Mouse (Mus musculus) c-Kit-positive CD71-positive TER-119-negative erythroid progenitor cells, embryonic 14.5 days (primary cell): ENCODE measurements around the gene Tspan9.

Experiments used
- DNase-seq: peaks from one replicate; pipeline ENCODE4 v3.0.0-alpha.2; 2013; ENCODE audit warnings: low read depth

Tspan9 gene

DNA sequence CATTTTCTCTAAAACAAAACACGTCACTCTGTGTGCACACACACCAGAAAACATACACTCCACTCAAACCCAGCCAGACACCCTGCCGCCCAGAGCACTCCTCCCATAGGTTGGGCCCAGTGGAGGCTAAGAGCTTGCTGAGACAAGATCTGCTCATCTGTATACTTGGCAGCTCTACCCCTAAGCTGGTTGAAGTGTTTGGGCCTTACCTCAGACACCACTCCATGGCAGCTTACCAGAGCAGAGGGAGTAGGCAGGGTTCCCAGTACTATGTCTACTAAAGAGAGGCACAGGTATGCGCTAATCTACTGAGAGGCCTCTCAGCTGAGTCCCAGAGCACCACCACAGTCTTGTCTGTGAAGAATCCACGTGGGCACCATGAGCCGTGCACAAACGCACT lies 10.8 kb downstream of the Tspan9 start:
- DNase-seq: no peak

- DNase-seq: no peak
Measured at GRCm38 (mm10) chr6:128131390-128131789, 12.0 kb downstream of the Tspan9 start.

DNA sequence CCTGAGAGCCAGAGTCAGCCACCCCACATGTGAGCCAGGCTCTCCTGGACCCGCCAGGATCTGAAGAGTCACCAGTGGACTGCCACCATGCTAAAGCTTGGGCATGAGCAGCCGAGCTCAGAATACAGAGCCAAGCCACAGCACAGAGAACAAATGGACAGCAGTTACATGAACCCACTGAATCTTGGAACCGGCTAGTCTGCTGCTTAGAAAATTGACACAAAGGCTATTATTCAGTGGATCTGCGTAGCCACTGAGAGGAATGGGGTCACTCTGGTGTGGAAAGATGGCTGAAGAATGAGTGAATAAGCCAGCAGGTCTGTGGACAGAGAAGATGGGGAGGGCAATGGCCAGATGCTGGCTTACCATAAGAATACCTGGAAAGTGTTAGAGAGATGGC lies 12.7 kb downstream of the Tspan9 start:
- no peak for DNase-seq

GRCm38 (mm10) chr6:128129382-128129781 lies 14.0 kb downstream of the Tspan9 start:
- DNase-seq: no peak

GRCm38 (mm10) chr6:128127312-128127711 lies 16.1 kb downstream of the Tspan9 start:
- no peak for DNase-seq

- no peak for DNase-seq
Measured at GRCm38 (mm10) chr6:128126876-128127275, 16.5 kb downstream of the Tspan9 start.

- no peak for DNase-seq
Measured at GRCm38 (mm10) chr6:128125464-128125863, 17.9 kb downstream of the Tspan9 start.

- DNase-seq: no peak
Measured at GRCm38 (mm10) chr6:128124222-128124971, 19.0 kb downstream of the Tspan9 start.

DNA sequence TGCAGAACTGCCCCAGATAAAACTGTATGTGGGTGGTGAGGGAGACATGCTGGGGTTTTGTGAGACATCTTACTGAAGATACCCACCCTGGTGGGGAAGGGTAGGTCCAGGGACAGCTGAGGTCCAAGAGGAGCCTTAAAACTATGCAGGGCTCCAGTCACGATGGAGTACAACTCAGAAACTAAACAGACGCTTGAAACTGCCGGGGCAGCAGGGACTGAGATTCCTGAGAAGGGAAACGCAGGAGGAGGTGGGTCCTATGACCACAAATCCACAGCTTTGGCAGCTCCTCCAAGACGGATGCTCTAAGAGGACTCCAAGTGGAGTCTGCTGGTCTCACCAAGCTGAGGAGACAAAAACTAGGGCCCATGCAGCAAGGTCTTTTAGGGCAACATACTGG lies 21.3 kb downstream of the Tspan9 start:
- DNase-seq: no peak

- no peak for DNase-seq
Measured at GRCm38 (mm10) chr6:128121691-128122090, 21.7 kb downstream of the Tspan9 start.

DNA sequence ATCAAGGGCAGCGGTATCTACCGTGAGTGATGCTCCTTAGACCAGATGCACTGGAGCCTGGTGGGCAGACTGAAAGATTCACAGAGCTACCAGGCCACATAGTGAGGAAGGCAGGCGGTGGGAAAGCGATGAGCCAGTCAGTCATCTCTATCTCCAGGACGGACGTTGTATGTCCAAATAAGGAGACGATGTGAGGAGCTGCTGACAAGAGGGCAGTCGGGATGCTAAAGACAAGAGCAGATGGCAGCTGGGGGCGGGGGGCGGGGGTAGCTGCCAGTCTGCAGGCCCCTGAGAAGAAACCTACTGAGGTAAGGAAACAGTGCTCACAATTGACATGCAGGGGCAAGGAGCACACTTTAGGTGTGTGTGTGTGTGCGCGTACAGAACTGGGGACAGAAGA lies 22.6 kb downstream of the Tspan9 start:
- no peak for DNase-seq

DNA sequence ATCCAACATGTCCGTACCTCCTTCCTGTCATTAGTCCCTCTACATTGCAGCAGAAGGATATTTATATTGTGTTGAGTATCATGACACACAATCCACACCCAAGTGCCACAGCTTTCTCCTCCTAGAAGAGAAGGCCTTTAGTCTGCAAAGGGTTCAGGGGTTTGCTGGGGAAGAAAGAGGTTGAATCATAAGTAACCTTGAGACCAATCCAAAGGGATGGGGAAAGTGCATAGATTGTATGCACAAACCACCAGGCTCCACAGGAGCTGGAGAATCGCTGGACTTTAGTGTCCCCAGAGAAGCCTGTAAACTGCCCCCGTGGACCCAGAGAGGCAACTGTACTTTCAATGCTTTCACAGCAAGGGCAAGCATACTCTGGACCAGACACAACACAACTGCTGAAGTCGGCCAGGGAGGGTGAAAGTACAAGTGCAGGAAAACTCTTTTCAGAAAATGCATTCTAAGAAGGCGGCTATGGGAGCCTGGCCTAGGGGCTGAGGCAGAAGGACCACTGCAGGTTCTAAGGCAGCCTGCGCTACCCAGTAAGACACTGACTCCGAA lies 24.6 kb downstream of the Tspan9 start:
- no peak for DNase-seq

DNA sequence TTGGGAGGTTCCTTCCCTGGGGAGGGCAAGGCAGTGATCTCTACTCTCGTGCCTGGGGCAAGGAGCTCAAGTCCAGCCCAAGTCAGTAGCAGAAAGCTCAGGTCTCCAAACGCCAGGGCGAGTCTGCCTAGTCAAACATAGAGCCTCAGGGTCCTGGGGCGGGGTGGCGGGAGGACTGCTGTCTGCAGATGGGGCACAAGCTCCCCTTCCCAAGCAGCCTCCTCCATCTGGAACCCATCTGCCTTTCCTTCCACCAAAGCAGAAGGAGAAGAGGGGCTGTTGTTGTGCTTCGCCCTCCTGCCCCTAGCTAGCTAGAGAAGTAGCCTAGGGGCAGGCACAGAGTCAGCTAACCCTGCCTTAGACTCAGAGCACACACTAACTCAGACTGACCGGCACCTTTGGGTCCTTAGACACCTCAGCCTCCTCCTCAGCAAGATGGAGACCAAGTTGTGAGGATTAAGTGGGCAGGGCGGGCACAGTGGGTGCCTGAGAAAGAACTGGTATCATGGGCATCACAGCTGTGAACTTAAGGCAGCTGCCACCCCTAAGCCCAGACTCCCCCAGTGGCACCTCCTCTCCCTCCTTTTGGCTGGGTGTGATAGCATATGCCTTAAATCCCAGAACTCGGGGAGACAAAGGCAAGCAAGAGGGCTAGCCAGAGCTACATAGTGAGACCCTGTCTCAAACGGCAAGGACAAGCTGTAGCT lies 26.4 kb downstream of the Tspan9 start:
- no peak for DNase-seq

- no peak for DNase-seq
Measured at GRCm38 (mm10) chr6:128116344-128116743, 27.1 kb downstream of the Tspan9 start.

DNA sequence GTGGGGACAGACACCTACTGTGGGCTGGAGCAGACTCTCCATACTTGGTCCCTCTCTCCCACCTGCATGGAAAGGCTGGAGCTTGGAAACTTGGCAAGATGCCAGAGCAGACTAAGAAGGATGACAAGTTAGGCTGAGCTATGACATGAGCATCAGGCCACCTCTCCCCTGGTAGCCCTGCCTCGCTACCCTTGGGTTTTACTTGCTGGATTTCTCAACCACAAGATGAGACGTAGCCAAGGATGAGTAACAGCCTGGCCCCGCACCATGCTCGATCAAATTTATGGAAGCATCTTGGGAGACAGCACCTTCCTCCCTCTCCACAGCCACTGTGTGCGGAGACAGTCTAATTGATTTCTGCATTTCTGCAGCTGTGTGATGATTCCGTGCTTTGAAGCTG lies 28.3 kb downstream of the Tspan9 start:
- DNase-seq: no peak

- no peak for DNase-seq
Measured at GRCm38 (mm10) chr6:128112605-128113004, 30.8 kb downstream of the Tspan9 start.

GRCm38 (mm10) chr6:128111784-128112183 lies 31.6 kb downstream of the Tspan9 start:
- DNase-seq: no peak

DNA sequence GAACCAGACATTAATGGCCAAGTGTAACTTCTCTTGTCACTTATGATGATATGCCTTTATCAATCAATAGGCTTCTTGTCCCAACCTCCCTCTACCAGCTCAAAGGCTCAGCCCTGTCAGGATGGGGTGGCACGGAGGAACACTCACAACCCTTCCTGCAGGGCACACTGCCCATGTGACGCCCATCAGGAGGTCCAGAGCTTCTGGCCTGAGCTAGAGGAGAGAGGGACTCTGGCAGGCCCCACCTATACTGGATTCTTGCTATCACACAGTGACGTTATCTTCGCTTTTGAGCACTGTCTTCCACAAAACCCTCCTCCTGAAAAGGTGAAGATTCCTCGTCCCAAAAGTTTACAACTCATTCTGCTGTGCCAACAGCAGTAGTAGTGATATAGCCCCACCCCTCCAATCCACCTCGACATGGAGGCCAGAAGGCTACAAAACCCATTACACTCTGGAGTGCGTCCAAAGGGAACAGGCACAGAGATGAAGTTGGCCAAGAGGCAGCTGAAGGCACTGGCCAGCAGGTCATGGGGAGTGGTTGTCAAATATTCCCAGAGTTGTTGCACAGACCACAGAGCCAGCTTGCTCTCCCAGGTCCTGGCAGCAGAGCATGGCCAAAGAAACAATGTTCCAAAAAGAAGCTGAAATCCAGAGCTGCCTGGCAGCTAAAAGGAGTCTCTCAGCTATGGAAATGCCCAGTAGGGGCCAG lies 34.9 kb downstream of the Tspan9 start:
- no peak for DNase-seq

GRCm38 (mm10) chr6:128107698-128108097 lies 35.7 kb downstream of the Tspan9 start:
- no peak for DNase-seq

GRCm38 (mm10) chr6:128106154-128106553 lies 37.2 kb downstream of the Tspan9 start:
- no peak for DNase-seq

- no peak for DNase-seq
Measured at GRCm38 (mm10) chr6:128104712-128105324, 38.6 kb downstream of the Tspan9 start.

DNA sequence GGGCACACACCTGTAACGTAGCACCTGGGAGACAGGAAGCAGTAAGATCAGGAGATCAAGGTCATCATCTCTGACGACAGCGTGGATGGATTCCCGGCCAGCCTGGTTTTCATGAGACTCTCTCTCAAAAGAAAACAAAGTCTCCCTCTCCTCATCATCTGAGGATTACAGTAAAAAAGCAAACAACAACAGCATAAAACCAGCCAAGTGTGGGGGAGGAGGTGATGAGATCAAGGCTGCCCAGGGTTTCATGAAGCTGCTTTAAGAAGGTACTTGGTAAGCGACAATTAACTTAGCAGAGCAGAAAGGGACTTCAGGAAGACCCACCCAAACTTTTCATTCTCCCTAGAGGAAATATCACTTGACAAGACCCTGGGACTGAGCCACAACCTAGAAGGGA lies 39.5 kb downstream of the Tspan9 start:
- no peak for DNase-seq
